Mouse (Mus musculus) spleen, postnatal 14 days (tissue): ENCODE data around the gene Hmga1.

Source experiments
- DNase-seq, 2 experiments: peaks; one replicate each; pipeline ENCODE4 v3.0.0; 2021 to 2022; ENCODE audit warnings: low spot score in 2 of 2

Gene Hmga1

DNA sequence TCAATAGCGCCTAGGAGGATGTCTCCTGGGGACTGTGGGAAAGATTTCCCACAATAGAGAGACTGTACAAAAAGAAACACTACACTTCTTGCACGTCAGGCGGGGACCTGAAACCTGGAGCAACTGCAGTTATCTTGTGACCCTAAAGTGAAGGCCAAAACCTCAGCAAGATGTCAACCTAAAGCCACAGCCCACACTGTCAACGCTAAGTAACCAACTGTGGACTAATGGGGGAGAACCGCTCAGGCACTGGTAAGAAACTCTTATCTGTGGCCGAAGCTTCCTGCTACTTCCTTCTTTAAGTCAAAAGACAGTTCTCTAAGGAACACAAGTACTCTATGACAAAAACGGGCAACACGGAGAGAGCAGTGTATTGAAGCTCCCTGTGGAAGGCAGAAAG, 31.9 kb downstream of the Hmga1 start:
- DNase-seq, result no peak

DNA sequence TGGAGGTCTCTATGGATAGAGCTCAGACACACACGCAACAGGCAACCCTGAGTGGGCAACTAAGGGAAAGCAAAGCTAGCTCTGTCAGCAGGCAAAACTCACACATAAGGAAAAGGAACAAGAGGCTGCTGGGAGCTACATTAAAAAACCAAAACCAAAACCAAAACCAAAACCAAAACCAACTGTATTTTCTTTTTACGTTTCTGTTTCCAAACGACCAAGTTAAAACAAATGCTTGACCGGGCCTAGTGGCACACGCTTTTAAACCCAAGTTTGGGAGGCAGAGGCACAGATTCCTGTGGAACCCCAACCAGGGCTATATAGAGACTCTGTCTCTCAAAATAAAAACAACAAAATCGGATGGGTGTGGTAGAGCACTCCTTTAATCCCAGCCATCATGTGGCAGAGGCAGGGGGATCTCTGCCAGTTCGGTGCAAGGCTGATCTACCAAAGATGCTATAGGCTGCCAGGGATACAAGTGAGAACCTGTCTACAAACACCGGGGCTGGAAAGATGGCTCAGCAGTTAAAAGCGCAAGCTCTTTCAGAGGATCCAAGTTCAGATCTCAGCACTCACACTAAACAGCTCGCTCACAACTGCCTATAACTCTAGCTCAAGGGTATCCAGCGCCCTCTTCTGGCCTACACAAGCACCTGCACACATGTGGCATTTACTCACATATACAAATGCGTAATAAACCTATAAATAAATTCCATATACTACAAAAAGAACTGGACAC, 35.7 kb downstream of the Hmga1 start:
- no peak for DNase-seq

GRCm38 (mm10) chr17:27592565-27592910, 36.2 kb downstream of the Hmga1 start:
- DNase-seq, result no peak

- DNase-seq, result no peak
These were observed 39.5 kb downstream of the Hmga1 start for GRCm38 (mm10) chr17:27595659-27596375.

- DNase-seq, result no peak
These were observed 40.3 kb downstream of the Hmga1 start for GRCm38 (mm10) chr17:27596376-27597190.

- no peak for DNase-seq
These were observed 44.0 kb downstream of the Hmga1 start for GRCm38 (mm10) chr17:27600286-27600685.

GRCm38 (mm10) chr17:27600869-27601268, 44.6 kb downstream of the Hmga1 start:
- DNase-seq, result no peak

DNA sequence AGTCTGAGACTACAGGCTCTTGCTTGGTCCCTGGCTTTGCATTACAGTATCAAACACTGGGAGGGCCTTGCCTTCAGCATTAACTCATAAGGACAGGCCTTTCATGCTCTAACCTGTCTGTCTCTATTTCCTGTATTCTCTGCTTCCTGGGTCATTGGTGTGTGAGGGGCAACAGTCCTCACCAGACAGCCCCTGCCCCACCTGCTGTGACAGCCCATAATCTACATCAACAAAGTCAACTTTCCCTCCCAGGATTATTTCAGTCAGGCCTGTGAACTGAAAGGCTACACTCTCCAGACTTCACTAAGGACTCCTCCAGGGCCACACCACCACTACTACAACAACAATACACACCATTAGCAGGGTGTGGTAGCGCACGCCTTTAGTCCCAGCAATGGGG, 46.7 kb downstream of the Hmga1 start:
- no peak for DNase-seq

DNA sequence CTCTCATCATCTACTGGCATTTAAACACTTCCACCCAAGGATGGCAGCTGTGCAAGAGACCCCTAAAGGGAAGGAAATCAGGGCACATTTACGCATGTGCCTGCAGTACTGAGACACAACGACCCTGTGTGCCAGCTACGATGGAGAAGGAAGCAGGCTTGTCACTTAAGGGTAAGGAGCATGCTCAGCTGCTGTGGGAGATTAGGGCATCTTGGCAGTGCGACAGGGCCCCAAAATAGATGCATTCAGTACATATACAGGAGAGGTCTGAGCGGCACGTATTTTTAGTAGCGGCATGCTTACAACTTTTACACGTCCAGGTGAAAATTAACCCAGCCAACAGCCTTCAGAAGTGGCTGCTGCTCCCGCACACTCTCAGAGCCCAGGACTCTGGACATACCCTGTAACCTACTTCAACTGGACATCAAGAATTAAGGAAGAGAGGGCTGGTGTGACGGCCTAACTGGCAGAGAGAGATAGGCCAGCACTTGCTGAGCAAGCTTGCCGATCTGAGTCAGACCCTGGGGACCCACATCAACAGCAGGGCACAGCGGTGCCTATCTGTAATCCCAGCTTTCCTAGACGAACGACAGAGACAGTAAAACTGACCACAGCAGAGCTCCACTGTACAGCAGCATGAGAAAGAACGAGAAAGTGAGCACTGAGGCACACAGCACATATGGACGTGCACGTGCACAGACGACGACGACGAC, 47.4 kb downstream of the Hmga1 start:
- DNase-seq, result no peak

GRCm38 (mm10) chr17:27609576-27609975, 53.3 kb downstream of the Hmga1 start:
- no peak for DNase-seq

DNA sequence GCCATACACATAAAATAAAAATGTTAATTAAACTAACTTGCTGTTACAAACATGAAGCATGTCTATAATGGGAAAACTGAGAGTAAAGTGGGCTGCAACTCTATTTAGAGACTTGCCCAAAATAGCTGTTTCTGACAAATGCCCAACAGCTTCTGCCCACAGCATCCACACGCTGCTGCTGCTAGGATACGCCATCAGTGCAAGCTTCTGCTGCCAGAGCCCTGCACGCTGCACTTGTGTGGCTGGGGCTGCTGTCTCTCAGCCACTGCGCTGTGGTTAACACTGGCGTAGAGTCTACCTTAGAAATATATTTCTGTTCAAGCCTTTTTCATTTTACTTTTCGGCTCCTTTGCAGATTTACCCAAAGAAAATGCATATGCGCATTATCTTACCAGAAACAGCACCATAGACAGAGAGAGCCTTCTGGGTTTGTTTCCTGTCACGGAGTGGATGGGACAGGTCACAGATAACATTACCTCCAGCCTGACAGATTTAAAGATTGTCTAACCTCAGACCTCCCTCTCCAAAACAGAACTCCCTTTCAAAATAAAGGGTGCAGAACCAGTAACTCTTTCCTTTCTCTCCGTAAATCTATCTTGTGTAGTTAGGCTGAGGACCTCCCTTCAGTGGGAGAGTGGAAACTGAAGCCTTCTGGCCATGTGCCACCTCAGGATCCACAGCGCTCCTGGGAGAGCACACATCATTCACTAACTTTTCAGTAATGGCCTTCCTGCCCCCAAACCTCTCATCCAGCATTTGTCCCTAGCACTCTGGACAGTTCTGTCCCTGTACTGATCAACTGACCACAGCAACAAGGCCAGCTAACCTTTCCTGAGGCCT, 54.6 kb downstream of the Hmga1 start:
- DNase-seq, result no peak

GRCm38 (mm10) chr17:27611519-27611884, 55.2 kb downstream of the Hmga1 start:
- DNase-seq, result no peak

- no peak for DNase-seq
These were observed 55.7 kb downstream of the Hmga1 start for GRCm38 (mm10) chr17:27611994-27612393.

DNA sequence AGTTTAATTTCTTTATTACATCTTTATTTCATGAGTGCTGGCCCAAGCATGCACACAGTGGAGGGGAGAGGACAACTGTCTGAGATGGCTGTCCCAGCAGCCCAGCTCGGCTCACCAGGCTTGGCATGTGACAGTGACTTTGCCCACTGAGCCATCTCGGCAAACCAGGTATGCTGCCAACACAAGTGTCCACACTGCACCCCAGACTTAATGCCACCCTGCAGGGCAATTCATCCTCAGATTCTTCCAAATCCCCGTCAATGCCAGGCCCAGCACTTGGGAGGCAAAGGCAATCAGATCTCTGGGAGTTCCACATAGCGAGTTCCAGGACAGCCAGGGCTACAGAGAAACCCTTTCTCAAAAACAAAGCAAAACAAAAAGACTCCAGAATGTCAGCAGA, 56.7 kb downstream of the Hmga1 start:
- DNase-seq, result no peak
